Mouse (Mus musculus): ENCODE data around the gene Nfe2. TPM values are rescaled to one million over a fixed set of nuclear protein-coding genes. Genes with fewer than 3 reads are reported as not detected.
A peak's percentile ranks its signal among the peaks of the same experiment; 100 is the strongest.

The Nfe2 gene
- 4.9 and 5.2 TPM in 2 replicates for polyA plus RNA-seq (2016; fragmentation: Nextera tagmentation; extraction: Ambion mirVana)

GRCm38 (mm10) chr15:103257790-103258728 is at the start of gene Nfe2:
Nfe2 (minus strand) TSS chr15:103258403.
- H3K9me3 ChIP-seq = no peaks in the 10 kb centered on the region
- no peak for ATAC-seq (ENCODE audit: insufficient number of reproducible peaks, insufficient read depth, low FRiP score, low TSS enrichment)
- no peak within 1 kb of the TSS for H3K27ac ChIP-seq
- no peak within 1 kb of the TSS for H3K9ac ChIP-seq
- peak within 1 kb of the TSS; percentile 31 for H3K4me2 ChIP-seq (replicated peaks)
- WGBS = 12% methylated on average over 15 of the region's 15 CpGs
- H3K36me3 ChIP-seq = no peaks in the 10 kb centered on the region
- no peaks in the 10 kb centered on the region for H3K27me3 ChIP-seq
- no peak within 1 kb of the TSS for H3K4me3 ChIP-seq
- H3K4me1 ChIP-seq = peaks cover 13% of the 10 kb centered on the region

- Histone ChIP-seq H3K27ac (0 out of 2 replicates have a peak overlapping the region, but pooled peaks have one; percentile 55), H3K4me1 (peaks cover 41% of the 10 kb centered on the region), H3K4me2 (replicated peaks) (no peak overlapping the region), H3K27me3 (peaks cover 8% of the 10 kb centered on the region; the same call in 1 of the 2 replicates), H3K4me3 (no peak overlapping the region), H3K9me3 (no peaks in the 10 kb centered on the region), H3K36me3 (no peaks in the 10 kb centered on the region), H3K9ac (no peak overlapping the region)
- WGBS = under 1% methylated on average over 7 of the region's 7 CpGs
- no peak for ATAC-seq (ENCODE audit: insufficient number of reproducible peaks, insufficient read depth, low FRiP score, low TSS enrichment)
These were observed 48.9 kb upstream of the Nfe2 start for GRCm38 (mm10) chr15:103307125-103307524.

- WGBS = 25% methylated on average over 8 of the region's 8 CpGs
- no peaks in the 10 kb centered on the region for H3K9me3 ChIP-seq
- peak overlapping the region; percentile 65 for H3K9ac ChIP-seq
- peak overlapping the region; percentile 96 for H3K27ac ChIP-seq
- no peak for ATAC-seq (ENCODE audit: insufficient number of reproducible peaks, insufficient read depth, low FRiP score, low TSS enrichment)
- H3K27me3 ChIP-seq = peaks cover 8% of the 10 kb centered on the region; the same call in 1 of the 2 replicates
- H3K36me3 ChIP-seq = no peaks in the 10 kb centered on the region
- H3K4me1 ChIP-seq = peaks cover 52% of the 10 kb centered on the region
- peak overlapping the region; percentile 45 for H3K4me3 ChIP-seq
- peak overlapping the region; percentile 73 for H3K4me2 ChIP-seq (replicated peaks)
These were observed 47.8 kb upstream of the Nfe2 start for GRCm38 (mm10) chr15:103305792-103306645.

GRCm38 (mm10) chr15:103305070-103305678 is 47.0 kb upstream of the Nfe2 start:
- WGBS = under 1% methylated on average over 70 of the region's 71 CpGs
- Histone ChIP-seq H3K9ac (peak overlapping the region; percentile 74), H3K4me2 (replicated peaks) (peak overlapping the region; percentile 73), H3K4me3 (peak overlapping the region; percentile 45), H3K27ac (peak overlapping the region; percentile 96), H3K27me3 (peaks cover 8% of the 10 kb centered on the region; the same call in 1 of the 2 replicates), H3K4me1 (peaks cover 60% of the 10 kb centered on the region), H3K36me3 (no peaks in the 10 kb centered on the region), H3K9me3 (no peaks in the 10 kb centered on the region)
- peak; percentile 92 for ATAC-seq (ENCODE audit: insufficient number of reproducible peaks, insufficient read depth, low FRiP score, low TSS enrichment)

- H3K36me3 ChIP-seq = no peaks in the 10 kb centered on the region
- H3K4me3 ChIP-seq = peak overlapping the region; percentile 45
- H3K9ac ChIP-seq = peak overlapping the region; percentile 74
- peaks cover 66% of the 10 kb centered on the region for H3K4me1 ChIP-seq
- no peak for ATAC-seq (ENCODE audit: insufficient number of reproducible peaks, insufficient read depth, low FRiP score, low TSS enrichment)
- peak overlapping the region; percentile 73 for H3K4me2 ChIP-seq (replicated peaks)
- 1% methylated on average over 9 of the region's 9 CpGs for WGBS
- H3K9me3 ChIP-seq = no peaks in the 10 kb centered on the region
- peak overlapping the region; percentile 96 for H3K27ac ChIP-seq
- peaks cover 8% of the 10 kb centered on the region; the same call in 1 of the 2 replicates for H3K27me3 ChIP-seq
These were observed 46.4 kb upstream of the Nfe2 start for GRCm38 (mm10) chr15:103304616-103304969.

GRCm38 (mm10) chr15:103303916-103304615 is 45.9 kb upstream of the Nfe2 start:
- peak overlapping the region; percentile 96 for H3K27ac ChIP-seq
- H3K4me1 ChIP-seq = peaks cover 71% of the 10 kb centered on the region
- peaks cover 4% of the 10 kb centered on the region; the same call in 1 of the 2 replicates for H3K27me3 ChIP-seq
- ATAC-seq (ENCODE audit: insufficient number of reproducible peaks, insufficient read depth, low FRiP score, low TSS enrichment) = no peak
- peak overlapping the region; percentile 45 for H3K4me3 ChIP-seq
- peak overlapping the region; percentile 74 for H3K9ac ChIP-seq
- no peaks in the 10 kb centered on the region for H3K9me3 ChIP-seq
- H3K36me3 ChIP-seq = no peaks in the 10 kb centered on the region
- H3K4me2 ChIP-seq (replicated peaks) = peak overlapping the region; percentile 73
- WGBS = 9% methylated on average over 8 of the region's 8 CpGs

- Histone ChIP-seq H3K27me3 (no peaks in the 10 kb centered on the region), H3K36me3 (peaks cover 7% of the 10 kb centered on the region; the same call in 1 of the 2 replicates), H3K9ac (peak overlapping the region; percentile 20; the same call in 1 of the 2 replicates), H3K4me1 (peaks cover 79% of the 10 kb centered on the region), H3K4me3 (no peak overlapping the region), H3K4me2 (replicated peaks) (no peak overlapping the region), H3K27ac (peak overlapping the region; percentile 96), H3K9me3 (no peaks in the 10 kb centered on the region)
- no peak for ATAC-seq (ENCODE audit: insufficient number of reproducible peaks, insufficient read depth, low FRiP score, low TSS enrichment)
- WGBS = 24% methylated on average over 6 of the region's 6 CpGs
These were observed 44.3 kb upstream of the Nfe2 start for GRCm38 (mm10) chr15:103302341-103303021.

GRCm38 (mm10) chr15:103301547-103302340 is 43.5 kb upstream of the Nfe2 start:
- Histone ChIP-seq H3K4me3 (no peak overlapping the region), H3K9me3 (no peaks in the 10 kb centered on the region), H3K27me3 (no peaks in the 10 kb centered on the region), H3K4me1 (peaks cover 84% of the 10 kb centered on the region), H3K36me3 (peaks cover 7% of the 10 kb centered on the region; the same call in 1 of the 2 replicates), H3K4me2 (replicated peaks) (peak overlapping the region; percentile 43; the same call in 1 of the 2 replicates), H3K9ac (0 out of 2 replicates have a peak overlapping the region, but pooled peaks have one; percentile 10), H3K27ac (peak overlapping the region; percentile 96)
- ATAC-seq (ENCODE audit: insufficient number of reproducible peaks, insufficient read depth, low FRiP score, low TSS enrichment) = no peak
- 18% methylated on average over 5 of the region's 5 CpGs for WGBS

GRCm38 (mm10) chr15:103301046-103301445 is 42.8 kb upstream of the Nfe2 start:
- 5% methylated on average over 2 of the region's 2 CpGs for WGBS
- peak overlapping the region; percentile 43 for H3K4me2 ChIP-seq (replicated peaks)
- peak overlapping the region; percentile 96 for H3K27ac ChIP-seq
- peaks cover 87% of the 10 kb centered on the region for H3K4me1 ChIP-seq
- H3K36me3 ChIP-seq = peaks cover 7% of the 10 kb centered on the region; the same call in 1 of the 2 replicates
- H3K9me3 ChIP-seq = no peaks in the 10 kb centered on the region
- no peak overlapping the region for H3K4me3 ChIP-seq
- H3K9ac ChIP-seq = no peak overlapping the region
- H3K27me3 ChIP-seq = no peaks in the 10 kb centered on the region
- no peak for ATAC-seq (ENCODE audit: insufficient number of reproducible peaks, insufficient read depth, low FRiP score, low TSS enrichment)

Data from embryonic facial prominence, embryonic 12.5 days (tissue).